Mouse (Mus musculus) NIH3T3 (cell line): Measurements from ENCODE around the gene Gm4985.
"Not testable (repeated sequence)": the region's sequence is repeated elsewhere in the genome, so short reads cannot be mapped to it uniquely, and the experiment has no call there.

Source experiments
- DNase-seq: peaks from one replicate; pipeline ENCODE4 v3.0.0-alpha.2; 2012; ENCODE audit warnings: low read depth

Gm4985 gene

DNA sequence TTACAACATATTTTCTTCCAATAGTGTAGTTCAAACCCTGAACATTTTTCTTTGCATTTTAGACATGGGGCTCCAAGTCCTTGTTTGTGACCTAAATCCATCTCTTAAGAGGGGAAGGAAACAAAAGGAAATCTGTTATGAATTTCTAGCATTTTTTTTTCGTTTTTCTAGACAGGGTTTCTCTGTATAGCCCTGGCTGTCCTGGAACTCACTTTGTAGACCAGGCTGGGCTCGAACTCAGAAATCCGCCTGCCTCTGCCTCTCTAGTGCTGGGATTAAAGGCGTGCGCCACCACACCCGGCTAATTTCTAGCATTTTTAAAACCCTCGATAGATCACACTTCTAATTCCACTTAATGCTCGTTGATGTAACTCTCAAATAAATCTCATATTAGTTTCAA, at the start of gene Gm4985:
Gene Gm4985, minus strand, starts transcription at position 101 of the 400 bp plus-strand sequence.
- not testable (repeated sequence) for DNase-seq

DNA sequence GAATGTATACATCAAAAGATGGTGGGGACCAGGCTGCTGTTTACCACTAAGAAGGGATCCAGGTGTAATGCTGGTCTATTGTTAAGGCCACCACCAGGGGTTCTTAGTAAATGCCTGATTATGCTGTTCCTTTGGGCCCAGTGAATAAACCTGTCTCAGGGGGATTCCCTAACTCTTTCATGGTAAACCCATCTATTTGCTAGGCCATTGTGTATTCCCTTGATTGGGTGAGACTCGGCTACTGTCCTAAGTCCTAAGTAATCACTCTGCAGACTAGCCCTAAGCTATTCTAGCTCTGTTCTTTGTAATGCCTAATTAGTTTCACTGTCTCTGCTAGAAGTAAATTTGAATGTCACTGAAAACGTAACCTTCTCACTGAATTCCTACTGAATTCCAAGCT, 4.6 kb downstream of the Gm4985 start:
- no peak for DNase-seq
